Mouse (Mus musculus): ENCODE data around the gene AU040320.

Gene AU040320

DNA sequence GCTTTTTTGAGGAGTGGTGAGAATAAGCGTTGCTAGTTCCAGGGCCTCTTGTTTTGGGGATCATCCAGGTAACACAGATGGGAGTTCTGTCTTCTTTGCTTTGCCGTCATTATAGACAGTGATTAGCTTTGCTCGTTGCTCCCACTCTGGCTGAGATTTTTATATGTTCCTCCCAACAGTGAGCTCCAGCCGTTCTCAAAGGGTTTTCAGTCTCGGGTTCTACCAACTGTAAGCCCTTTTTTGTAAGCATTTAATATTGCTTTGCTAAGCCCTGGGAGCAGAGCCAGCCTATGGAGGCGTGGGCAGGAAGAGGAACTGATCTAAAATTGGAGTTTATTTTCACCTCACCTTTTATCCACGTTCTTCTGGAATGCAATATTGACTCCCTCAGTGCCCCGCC is 29.7 kb downstream of the AU040320 start:
- DNase-seq (ENCODE audit: low read depth, low spot score), result no peak

DNA sequence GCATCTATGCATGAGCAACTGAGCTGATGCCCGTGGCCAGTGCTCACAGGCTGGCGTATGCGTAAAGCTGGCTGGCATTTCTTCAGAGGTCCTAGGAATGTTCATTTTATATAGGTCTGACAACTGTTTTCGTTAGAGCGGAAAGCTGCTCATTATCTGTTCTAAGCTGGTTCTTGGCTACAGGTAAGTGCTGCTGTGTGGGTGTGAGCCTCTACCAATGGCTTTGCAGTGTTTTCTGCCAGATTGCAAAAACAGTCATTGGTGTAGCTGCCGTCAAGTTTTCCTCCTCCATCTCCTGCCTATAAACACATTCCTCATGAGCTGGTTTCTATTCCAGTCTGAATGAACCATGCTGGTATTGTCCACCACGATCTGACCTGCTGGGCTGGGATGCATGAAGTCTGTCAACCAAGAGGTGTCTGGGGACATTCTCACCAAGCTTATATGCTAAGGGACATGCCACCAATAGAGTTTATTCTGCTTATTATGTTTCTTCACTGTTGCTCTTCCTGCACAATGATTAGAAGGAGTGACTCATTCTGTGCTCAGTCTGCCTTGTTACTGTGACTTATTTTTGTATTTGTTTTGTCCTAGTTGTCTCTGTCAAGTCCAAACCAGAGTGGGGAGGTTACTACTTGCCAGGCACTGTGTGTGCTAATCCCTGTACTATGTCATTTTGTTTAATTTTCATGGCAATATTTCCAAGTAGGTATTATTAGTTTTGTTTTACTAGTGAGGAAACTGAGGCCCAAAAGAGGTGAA is 39.2 kb downstream of the AU040320 start:
- no peak for DNase-seq (ENCODE audit: low read depth, low spot score)

GRCm38 (mm10) chr4:126802174-126802573 is 48.8 kb downstream of the AU040320 start:
- no peak for DNase-seq (ENCODE audit: low read depth, low spot score)

DNA sequence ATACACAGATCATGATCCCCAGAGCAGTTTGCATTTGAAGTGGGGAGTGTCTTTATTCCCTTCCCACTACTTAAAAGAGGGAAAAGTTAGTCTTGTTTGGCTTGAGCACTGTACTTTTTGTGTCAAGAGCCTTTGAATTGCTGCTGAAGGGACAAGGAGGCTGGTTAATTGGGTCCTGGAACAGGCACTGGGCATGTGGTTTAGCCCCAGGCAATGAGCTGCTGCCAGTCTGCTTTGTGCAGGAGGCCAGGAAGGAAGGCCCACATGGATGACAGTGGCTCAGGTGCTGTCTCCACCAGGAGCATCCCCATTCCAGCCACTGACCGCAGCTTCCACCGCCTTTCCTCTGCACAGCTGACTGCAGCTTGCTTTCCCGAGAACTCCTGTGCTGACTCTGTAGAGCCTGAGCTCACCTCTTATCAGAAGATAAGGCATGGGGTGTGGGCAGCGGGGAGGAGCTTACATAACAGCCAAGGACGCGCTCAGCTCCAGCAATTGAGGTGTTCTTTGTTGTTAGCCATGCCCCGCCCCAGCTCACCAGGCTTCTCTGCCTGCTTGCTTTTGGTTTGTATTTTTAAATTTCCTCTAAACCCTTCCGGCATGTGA is 50.0 kb downstream of the AU040320 start:
- peak; percentile 16 for DNase-seq (ENCODE audit: low read depth, low spot score)

DNA sequence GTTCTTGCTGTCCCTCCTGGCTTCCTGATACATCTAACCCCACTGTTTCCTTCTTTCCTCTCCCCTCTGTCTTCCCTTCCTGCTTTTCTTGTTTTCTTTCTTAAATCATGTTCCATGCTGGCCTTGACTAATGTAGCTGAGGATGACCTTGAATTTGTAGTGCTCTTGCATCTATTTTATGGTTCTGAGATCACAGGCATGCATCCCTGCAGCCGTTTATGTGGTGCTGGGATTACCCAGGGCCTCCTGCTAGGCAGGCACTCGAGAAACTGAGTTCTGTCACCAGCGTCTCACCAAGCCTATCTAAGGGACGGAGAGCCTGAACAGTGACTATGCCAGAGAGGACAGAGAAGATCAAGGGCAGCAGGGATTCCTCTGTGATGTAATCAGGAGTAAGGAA is 52.4 kb downstream of the AU040320 start:
- DNase-seq (ENCODE audit: low read depth, low spot score), result no peak

- DNase-seq (ENCODE audit: low read depth, low spot score), result no peak
Measured at GRCm38 (mm10) chr4:126806692-126807427, 53.5 kb downstream of the AU040320 start.

DNA sequence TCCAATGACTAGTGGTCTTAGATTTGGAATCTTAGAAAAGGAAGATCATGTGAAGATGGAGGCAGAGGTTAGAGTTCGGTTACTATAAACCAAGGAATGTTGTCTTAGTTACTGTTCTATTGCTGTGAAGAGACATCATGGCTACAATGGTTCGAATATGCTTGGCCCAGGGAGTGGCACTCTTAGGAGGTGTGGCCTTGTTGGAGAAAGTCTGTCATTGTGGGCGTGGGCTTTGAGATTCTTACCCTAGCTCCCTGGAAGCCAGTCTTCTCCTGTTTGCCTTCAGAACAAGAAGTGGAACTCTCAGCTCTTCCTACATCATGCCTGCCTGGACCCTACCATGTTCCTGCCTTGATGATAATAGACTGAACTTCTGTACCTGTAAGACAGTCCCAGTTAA is 57.2 kb downstream of the AU040320 start:
- no peak for DNase-seq (ENCODE audit: low read depth, low spot score)

- no peak for DNase-seq (ENCODE audit: low read depth, low spot score)
Measured at GRCm38 (mm10) chr4:126813212-126813611, 59.9 kb downstream of the AU040320 start.

GRCm38 (mm10) chr4:126814854-126815253 is 61.5 kb downstream of the AU040320 start:
- no peak for DNase-seq (ENCODE audit: low read depth, low spot score)

- DNase-seq (ENCODE audit: low read depth, low spot score), result no peak
Measured at GRCm38 (mm10) chr4:126822891-126823882, 69.8 kb downstream of the AU040320 start.

- no peak for DNase-seq (ENCODE audit: low read depth, low spot score)
Measured at GRCm38 (mm10) chr4:126823917-126824316, 70.6 kb downstream of the AU040320 start.

GRCm38 (mm10) chr4:126831122-126831521 is 77.8 kb downstream of the AU040320 start:
- DNase-seq (ENCODE audit: low read depth, low spot score), result no peak

- DNase-seq (ENCODE audit: low read depth, low spot score), result no peak
Measured at GRCm38 (mm10) chr4:126838799-126839198, 85.5 kb downstream of the AU040320 start.

GRCm38 (mm10) chr4:126839873-126840272 is 86.5 kb downstream of the AU040320 start:
- DNase-seq (ENCODE audit: low read depth, low spot score), result peak; percentile 39

DNA sequence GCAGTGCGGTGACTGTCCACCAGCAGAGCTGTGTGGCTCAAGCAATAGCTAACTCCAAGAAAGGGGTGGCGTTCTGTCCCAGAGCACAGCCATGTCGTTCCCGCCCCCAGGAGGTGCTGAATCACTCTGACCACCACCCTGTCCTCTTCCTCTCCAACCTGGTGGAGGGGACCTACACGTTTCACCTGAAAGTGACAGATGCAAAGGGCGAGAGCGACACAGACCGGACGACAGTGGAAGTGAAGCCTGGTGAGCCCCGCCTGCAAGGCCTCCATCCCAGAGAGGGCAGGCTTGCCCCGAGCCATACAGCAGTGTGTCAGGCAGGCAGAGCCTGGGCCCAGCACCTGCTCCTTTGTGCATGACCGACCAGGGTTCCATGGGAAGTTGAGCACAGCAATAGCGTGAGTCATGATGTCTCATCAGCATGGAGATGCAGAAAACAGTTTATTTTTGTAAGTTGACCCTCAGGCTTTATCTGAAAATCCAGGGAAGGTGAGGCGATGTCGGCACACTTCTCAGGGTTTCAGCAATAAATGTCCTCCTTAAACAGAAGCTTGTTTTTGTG is 87.7 kb downstream of the AU040320 start:
- no peak for DNase-seq (ENCODE audit: low read depth, low spot score)

DNA sequence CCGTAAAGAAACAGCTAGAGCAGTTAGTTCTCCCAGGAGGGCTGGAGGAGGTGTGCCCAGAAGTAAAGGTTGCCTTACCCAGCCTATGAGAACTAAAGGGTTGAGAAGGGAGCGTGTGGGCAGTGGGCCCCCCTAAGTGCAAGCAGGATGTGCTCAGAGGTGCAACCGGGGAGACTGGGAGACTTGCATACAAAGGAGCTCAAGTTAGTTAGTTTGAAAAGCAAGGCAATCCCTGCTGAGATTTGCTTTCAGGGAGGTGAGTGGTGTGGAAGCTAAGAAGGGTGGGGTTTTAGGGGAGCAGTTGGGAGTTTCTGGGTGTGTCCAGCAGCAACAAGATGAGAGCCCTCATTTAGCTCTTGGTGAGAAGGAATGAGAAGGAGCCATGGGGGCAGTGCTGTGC is 89.6 kb downstream of the AU040320 start:
- no peak for DNase-seq (ENCODE audit: low read depth, low spot score)

DNA sequence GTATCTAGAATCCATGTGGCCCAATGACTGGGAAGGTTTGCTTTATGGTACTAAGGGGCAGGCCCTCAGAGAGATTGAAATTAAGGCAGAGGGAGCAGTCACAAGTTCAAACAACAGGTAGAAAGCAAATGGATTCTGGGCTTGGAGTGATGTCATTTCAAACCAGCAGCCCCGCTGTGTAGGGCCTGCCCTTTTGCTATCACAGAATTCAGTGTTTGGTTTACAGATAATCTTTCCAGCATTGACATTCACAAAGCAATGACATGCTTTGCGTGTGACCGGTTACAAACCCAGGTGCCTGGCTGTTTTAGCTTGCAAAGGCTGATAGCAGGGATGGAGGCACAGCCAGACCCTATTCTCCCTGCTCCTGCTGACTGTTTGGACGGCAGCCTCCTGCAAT is 92.3 kb downstream of the AU040320 start:
- DNase-seq (ENCODE audit: low read depth, low spot score), result no peak

GRCm38 (mm10) chr4:126846971-126847370 is 93.6 kb downstream of the AU040320 start:
- DNase-seq (ENCODE audit: low read depth, low spot score), result no peak

DNA sequence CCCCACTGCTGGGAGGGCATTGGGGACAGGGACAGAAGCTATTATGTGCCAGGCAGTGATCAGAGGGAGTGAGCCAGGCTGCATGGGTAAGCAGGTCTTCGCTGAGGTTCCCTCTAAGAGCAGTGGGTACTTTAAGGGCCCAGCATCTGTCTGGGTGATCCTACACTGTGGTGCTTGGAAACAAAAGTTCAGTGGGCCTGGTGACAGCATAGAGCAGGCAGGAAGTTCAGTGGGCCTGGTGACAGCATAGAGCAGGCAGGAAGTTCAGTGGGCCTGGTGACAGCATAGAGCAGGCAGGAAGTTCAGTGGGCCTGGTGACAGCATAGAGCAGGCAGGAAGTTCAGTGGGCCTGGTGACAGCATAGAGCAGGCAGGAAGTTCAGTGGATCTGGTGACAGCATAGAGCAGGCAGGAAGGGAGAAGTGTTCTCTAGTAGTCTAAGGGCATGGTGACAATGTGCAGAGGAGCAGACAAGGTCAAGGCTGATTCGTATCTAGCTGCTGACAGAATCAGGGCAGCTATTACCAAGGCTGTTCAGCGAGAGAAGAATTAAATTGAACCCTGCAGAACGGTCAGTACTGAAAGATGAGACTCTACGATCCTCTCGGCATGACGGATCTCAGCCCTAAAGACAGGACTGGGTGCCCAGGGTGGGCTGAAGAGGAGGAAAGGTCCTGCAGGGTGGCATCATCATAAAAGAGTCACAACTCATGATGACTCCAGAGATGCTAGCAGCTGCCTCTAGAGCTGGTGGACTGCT is 96.9 kb downstream of the AU040320 start:
- DNase-seq (ENCODE audit: low read depth, low spot score), result no peak

GRCm38 (mm10) chr4:126850778-126851080 is 97.4 kb downstream of the AU040320 start:
- no peak for DNase-seq (ENCODE audit: low read depth, low spot score)

GRCm38 (mm10) chr4:126852971-126853370 is 99.6 kb downstream of the AU040320 start:
- DNase-seq (ENCODE audit: low read depth, low spot score), result no peak

Data from c-Kit-negative CD71-positive TER-119-positive erythroid progenitor cells, embryonic 14.5 days (primary cell).